Mouse (Mus musculus) MEL (cell line): Measurements from ENCODE around the gene Cdx2. TPM values are rescaled to one million over a fixed set of nuclear protein-coding genes. Genes with fewer than 3 reads are reported as not detected.

Source experiments
- DNase-seq: peaks from one replicate; pipeline ENCODE4 v3.0.0; 2011; ENCODE audit warnings: low read depth, low spot score
- H3K27ac ChIP-seq: 2 replicates; pipeline ENCODE4 v1.5.1; 2012; ENCODE audit warnings: low read depth, mild to moderate bottlenecking, control low read depth, low read length, moderate library complexity; ENCODE audit not compliant: control insufficient read depth
- H3K27me3 ChIP-seq, 2 experiments: fragments of 150-350 bp in 1 of 2; sonication (generic) in 1 of 2; 2 replicates each; pipeline ENCODE4 v1.6.1; 2012; ENCODE audit warnings: low read length in 2 of 2, mild to moderate bottlenecking in 2 of 2, improper control_type of control experiment in 1 of 2, moderate library complexity in 1 of 2; ENCODE audit not compliant: insufficient read depth in 2 of 2, control insufficient read depth in 1 of 2
- H3K36me3 ChIP-seq, 2 experiments: 2 replicates each; pipeline ENCODE4 v1.6.1; 2012 to 2014; ENCODE audit warnings: low read length in 2 of 2, improper control_type of control experiment in 1 of 2, inconsistent platforms in 1 of 2, mild to moderate bottlenecking in 1 of 2; ENCODE audit not compliant: insufficient read depth in 2 of 2, control insufficient read depth in 1 of 2
- H3K4me1 ChIP-seq, 2 experiments: fragments of 150-350 bp in 1 of 2; sonication (generic) in 1 of 2; 2 replicates each; pipeline ENCODE4 v1.6.1; 2012; ENCODE audit warnings: low read length in 2 of 2, improper control_type of control experiment in 1 of 2, mild to moderate bottlenecking in 1 of 2; ENCODE audit not compliant: insufficient read depth in 2 of 2, control insufficient read depth in 1 of 2
- H3K4me3 ChIP-seq, 2 experiments: fragments of 150-350 bp in 1 of 2; sonication (generic) in 1 of 2; 2 replicates each; pipeline ENCODE4 v1.5.1; 2012; ENCODE audit warnings: low read depth in 2 of 2, low read length in 2 of 2, mild to moderate bottlenecking in 2 of 2, moderate library complexity in 2 of 2, control low read depth in 1 of 2, improper control_type of control experiment in 1 of 2; ENCODE audit not compliant: control insufficient read depth in 1 of 2, insufficient read depth in 1 of 2
- H3K79me2 ChIP-seq: 2 replicates; pipeline ENCODE4 v1.6.1; 2012; ENCODE audit warnings: mild to moderate bottlenecking, low read length, moderate library complexity; ENCODE audit not compliant: control insufficient read depth, poor library complexity, insufficient read depth
- H3K9ac ChIP-seq: 2 replicates; pipeline ENCODE4 v1.6.1; 2012; ENCODE audit warnings: low read depth, mild to moderate bottlenecking, control low read depth, low read length, moderate library complexity; ENCODE audit not compliant: control insufficient read depth, poor library complexity, severe bottlenecking
- H3K9me3 ChIP-seq: fragments of 150-350 bp; sonication (generic); replicated peaks from 2 replicates; pipeline ENCODE4 v1.6.1; 2012; ENCODE audit warnings: mild to moderate bottlenecking, low read length, improper control_type of control experiment, moderate library complexity; ENCODE audit not compliant: insufficient read depth
- BHLHE40 ChIP-seq: IDR thresholded peaks from 2 replicates; pipeline ENCODE4 v1.6.1; 2012; ENCODE audit warnings: low read depth, mild to moderate bottlenecking, inconsistent platforms, low read length, improper control_type of control experiment, borderline replicate concordance
- CHD2 ChIP-seq: IDR thresholded peaks from 2 replicates; pipeline ENCODE4 v1.6.1; 2011; ENCODE audit warnings: low read length, improper control_type of control experiment
- JUND ChIP-seq: IDR thresholded peaks from 2 replicates; pipeline ENCODE4 v1.6.1; 2011; ENCODE audit warnings: low read depth, mild to moderate bottlenecking, improper control_type of control experiment, low read length
- MEF2A ChIP-seq: IDR thresholded peaks from 2 replicates; pipeline ENCODE4 v1.6.1; 2014; ENCODE audit warnings: low read depth, mild to moderate bottlenecking, inconsistent platforms, low read length, improper control_type of control experiment; ENCODE audit not compliant: poor library complexity, insufficient replicate concordance, severe bottlenecking; ENCODE audit errors: extremely low read depth
- POLR2AphosphoS2 ChIP-seq: IDR thresholded peaks from 2 replicates; pipeline ENCODE4 v1.6.1; 2011; ENCODE audit warnings: low read length, improper control_type of control experiment
- POLR2AphosphoS5 ChIP-seq: IDR thresholded peaks from 2 replicates; pipeline ENCODE4 v1.6.1; 2012; ENCODE audit warnings: low read depth, borderline replicate concordance, mild to moderate bottlenecking, inconsistent platforms, low read length, moderate library complexity, mixed read lengths
- RCOR1 ChIP-seq: IDR thresholded peaks from 2 replicates; pipeline ENCODE4 v1.6.1; 2012; ENCODE audit warnings: low read depth, mild to moderate bottlenecking, inconsistent platforms, low read length, improper control_type of control experiment
- SMC3 ChIP-seq: IDR thresholded peaks from 2 replicates; pipeline ENCODE4 v1.6.1; 2011; ENCODE audit warnings: low read depth, low read length, improper control_type of control experiment
- TAL1 ChIP-seq: IDR thresholded peaks from 2 replicates; pipeline ENCODE4 v1.6.1; 2012; ENCODE audit warnings: mild to moderate bottlenecking, inconsistent platforms, low read length, moderate library complexity, mixed read lengths
- USF2 ChIP-seq, 2 experiments: IDR thresholded peaks; 2 replicates each; pipeline ENCODE4 v1.6.1; 2011 to 2012; ENCODE audit warnings: improper control_type of control experiment in 2 of 2, low read length in 2 of 2, borderline replicate concordance in 1 of 2, inconsistent platforms in 1 of 2, low read depth in 1 of 2, mild to moderate bottlenecking in 1 of 2; ENCODE audit not compliant: insufficient read depth in 1 of 2
- ZC3H11A ChIP-seq: IDR thresholded peaks from 2 replicates; pipeline ENCODE4 v1.6.1; 2012; ENCODE audit warnings: low read depth, mild to moderate bottlenecking, inconsistent platforms, low read length, improper control_type of control experiment
- ZKSCAN1 ChIP-seq: IDR thresholded peaks from 2 replicates; pipeline ENCODE4 v1.6.1; 2012; ENCODE audit warnings: low read depth, mild to moderate bottlenecking, inconsistent platforms, low read length, improper control_type of control experiment, moderate library complexity
- ZMIZ1 ChIP-seq: IDR thresholded peaks from 2 replicates; pipeline ENCODE4 v1.6.1; 2012; ENCODE audit warnings: low read depth, mild to moderate bottlenecking, inconsistent platforms, low read length, improper control_type of control experiment, moderate library complexity
- polyA plus RNA-seq, 2 experiments: library from polyadenylated mRNA; stranded (reverse) in 1 of 2; unstranded in 1 of 2; fragments of >175 nt in 1 of 2; fragments of >200 nt in 1 of 2; gene quantifications; 2 replicates each; pipeline versions ENCODE4 v1.2.1 to v1.2.4; 2012; ENCODE audit warnings: low replicate concordance in 2 of 2, low read depth in 1 of 2; ENCODE audit not compliant: insufficient read length in 2 of 2, insufficient read depth in 1 of 2, missing spikeins in 1 of 2
- total RNA-seq: library from RNA; depleted of rRNA; stranded (reverse); fragments of 300-350 nt; gene quantifications from 2 replicates; pipeline ENCODE4 v1.2.3, GENCODE M21; 2012; rRNA removed

The Cdx2 gene
- total and polyA plus RNA-seq, 3 experiments: not detected

GRCm38 (mm10) chr5:147260189-147260588 is 46.9 kb downstream of the Cdx2 start:
- H3K27ac ChIP-seq: no peak overlapping the region
- H3K9ac ChIP-seq: no peak overlapping the region
- H3K36me3 ChIP-seq: no peaks in the 10 kb centered on the region
- H3K27me3 ChIP-seq: no peaks in the 10 kb centered on the region
- TF ChIP-seq CHD2 (no peak), BHLHE40 (no peak), ZC3H11A (no peak), MEF2A (no peak), USF2 (IDR thresholded peaks at IDR 0.05; ENCODE audit: borderline replicate concordance in 1 of 2, insufficient read depth in 1 of 2, low read depth in 1 of 2, low read length in 2 of 2) (no peak), SMC3 (no peak), ZMIZ1 (no peak), POLR2AphosphoS2 (no peak), RCOR1 (no peak), ZKSCAN1 (no peak), JUND (no peak), TAL1 (no peak), POLR2AphosphoS5 (no peak)
- H3K4me3 ChIP-seq: no peak overlapping the region
- no peaks in the 10 kb centered on the region for H3K4me1 ChIP-seq
- no peaks in the 10 kb centered on the region for H3K9me3 ChIP-seq
- no peak for DNase-seq
- no peaks in the 10 kb centered on the region for H3K79me2 ChIP-seq

Other genes with a start within 250 kb of the Cdx2 start
- 19.4 and 22.0 TPM in 2 replicates for gene Lnx2, start 230.7 kb downstream of the Cdx2 start, total RNA-seq
- gene Lnx2, start 230.7 kb downstream of the Cdx2 start, polyA plus RNA-seq: 10 to 100 TPM in 1 of 2 experiments, not detected in 1; 26.1 TPM
- gene Polr1d, start 230.2 kb downstream of the Cdx2 start, total RNA-seq: 460 and 506 TPM in 2 replicates
- 100 to 1,000 TPM; 185 to 388 TPM for gene Polr1d, start 230.2 kb downstream of the Cdx2 start, polyA plus RNA-seq
- not detected in 2 replicates for gene Gsx1, start 118.6 kb downstream of the Cdx2 start, total RNA-seq
- not detected for gene Gsx1, start 118.6 kb downstream of the Cdx2 start, polyA plus RNA-seq
- not detected in 2 replicates for gene Pdx1, start 37.3 kb downstream of the Cdx2 start, total RNA-seq
- not detected for gene Pdx1, start 37.3 kb downstream of the Cdx2 start, polyA plus RNA-seq
- gene Urad, start 15.2 kb upstream of the Cdx2 start, total RNA-seq: not detected in 2 replicates
- gene Urad, start 15.2 kb upstream of the Cdx2 start, polyA plus RNA-seq: not detected
- gene Flt3, start 93.2 kb upstream of the Cdx2 start, total RNA-seq: not detected in 2 replicates
- under 1 TPM in 1 of 2 experiments, not detected in 1; 0.01 TPM for gene Flt3, start 93.2 kb upstream of the Cdx2 start, polyA plus RNA-seq
- gene Pan3, start 122.9 kb upstream of the Cdx2 start, total RNA-seq: 56.1 and 61.5 TPM in 2 replicates
- gene Pan3, start 122.9 kb upstream of the Cdx2 start, polyA plus RNA-seq: 10 to 100 TPM in 1 of 2 experiments, not detected in 1; 60.6 TPM